Mouse (Mus musculus) monocyte, adult 5-6 weeks (primary cell): ENCODE results near the gene A630095N17Rik. TPM values are rescaled to one million over a fixed set of nuclear protein-coding genes. Genes with fewer than 3 reads are reported as not detected.

ENCODE experiments used
- ATAC-seq: fragments of 153-309, 156-312 bp; replicated peaks from 2 replicates; pipeline ENCODE4 v1.8.0; 2017; ENCODE audit warnings: mild to moderate bottlenecking; ENCODE audit not compliant: low TSS enrichment, insufficient number of reproducible peaks, severe bottlenecking, poor library complexity, low FRiP score
- total RNA-seq: library from RNA; stranded (forward); fragments of 200-1000, 200-491, 200-594 nt; gene quantifications from 3 replicates; pipeline ENCODE4 v1.2.3, GENCODE M21; 2017

Gene A630095N17Rik
- total RNA-seq, 1 experiment from 2014 or later: not detected

DNA sequence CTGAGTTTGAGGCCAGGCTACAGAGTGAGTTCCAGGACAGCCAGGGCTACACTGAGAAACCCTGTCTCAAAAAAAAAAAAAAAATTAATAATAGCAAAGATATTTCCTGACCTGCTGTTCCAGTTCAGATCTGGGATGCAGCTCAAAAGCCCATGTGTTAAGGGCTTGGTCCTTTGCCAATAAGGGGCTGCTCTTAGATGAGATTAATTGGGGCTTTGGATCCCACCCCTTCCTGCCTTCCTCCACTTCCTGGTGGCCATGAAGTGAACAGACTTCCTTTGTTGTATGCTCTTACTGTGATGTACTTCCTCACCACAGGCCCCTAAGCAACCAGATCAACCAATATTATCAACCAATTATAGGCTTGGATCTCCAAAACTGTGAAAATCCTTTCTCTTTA lies 44.8 kb downstream of the A630095N17Rik start:
- no peak for ATAC-seq

DNA sequence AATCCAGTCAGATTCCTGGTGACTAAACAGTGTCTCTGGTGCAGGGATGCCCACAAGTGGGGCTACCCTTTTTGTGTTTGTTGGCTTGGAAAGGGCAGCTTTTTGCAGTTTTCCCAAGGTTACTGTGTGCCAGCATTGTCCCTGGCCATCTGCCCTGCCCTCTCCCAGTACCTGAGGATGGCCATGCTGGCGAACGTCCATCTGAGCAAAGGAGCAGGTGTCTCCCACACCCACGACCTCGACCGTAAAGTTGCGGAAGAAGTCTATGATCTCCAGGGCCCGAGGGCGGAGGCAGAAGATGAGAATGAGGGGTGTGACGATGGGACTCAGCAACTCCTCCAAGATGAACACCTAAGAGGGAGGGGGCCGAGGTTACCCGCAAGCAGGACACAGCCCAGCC lies 46.4 kb downstream of the A630095N17Rik start:
- ATAC-seq: no peak

DNA sequence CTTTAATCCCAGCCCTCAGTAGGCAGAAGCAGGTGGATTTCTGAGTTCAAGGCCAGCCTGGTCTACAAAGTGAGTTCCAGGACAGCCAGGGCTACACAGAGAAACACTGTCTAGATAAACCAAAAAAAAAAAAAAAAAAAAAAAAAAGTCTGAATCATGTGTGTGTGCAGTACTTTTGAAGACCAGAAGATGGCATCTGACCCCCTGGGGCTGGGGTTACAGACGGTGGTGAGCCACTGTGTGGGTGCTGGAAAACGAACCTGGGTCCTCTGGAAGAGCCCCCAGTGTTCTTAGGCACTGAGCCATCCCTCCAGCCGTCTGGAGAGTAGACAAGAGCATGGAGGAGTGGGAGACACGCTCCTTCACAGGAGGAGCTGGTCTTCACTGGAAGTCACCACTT lies 49.7 kb downstream of the A630095N17Rik start:
- ATAC-seq: no peak

DNA sequence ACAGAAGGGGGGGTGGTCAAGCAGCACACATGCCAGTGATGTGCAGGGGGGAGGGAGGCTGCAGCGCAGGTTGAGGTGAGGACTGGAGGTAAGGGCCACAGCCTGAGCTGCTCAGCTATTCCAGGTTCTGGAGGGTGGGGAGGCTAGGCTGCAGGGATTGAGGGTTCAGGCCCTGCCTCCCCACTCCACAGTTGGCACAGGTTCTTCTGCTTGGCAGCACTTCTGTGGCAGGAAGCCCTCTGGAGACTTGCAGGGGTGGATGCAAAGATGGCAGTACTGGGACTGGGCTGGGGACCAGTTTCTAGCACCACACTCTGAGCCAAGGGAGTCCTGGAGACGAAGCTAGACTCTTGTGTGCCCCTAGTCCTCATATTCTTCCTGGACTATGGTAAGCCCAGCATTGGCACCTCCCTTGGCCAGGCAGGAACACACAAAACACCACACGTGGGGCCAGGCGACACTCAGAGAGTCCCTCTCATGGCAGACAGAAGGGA lies 50.5 kb downstream of the A630095N17Rik start:
- no peak for ATAC-seq

DNA sequence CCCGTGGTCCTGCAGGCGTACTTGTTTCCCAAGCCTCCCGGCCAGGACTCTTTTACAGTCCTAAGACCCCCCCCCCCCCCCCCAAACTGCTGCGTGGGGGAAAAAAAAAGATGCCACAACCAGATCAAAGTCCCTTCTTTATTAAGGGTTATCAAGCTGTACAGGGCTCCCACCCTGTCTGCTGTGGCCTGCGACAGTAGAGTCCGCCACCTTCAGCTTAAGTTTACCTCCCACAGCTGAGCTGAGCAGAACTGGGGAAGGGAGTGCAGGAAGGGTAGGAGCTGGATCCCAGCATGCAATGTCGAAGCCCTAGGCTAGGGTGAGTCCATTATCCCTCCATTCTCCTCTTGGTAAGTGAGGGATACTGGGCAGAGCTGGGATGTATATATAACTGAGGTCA lies 51.2 kb downstream of the A630095N17Rik start:
- ATAC-seq: no peak

DNA sequence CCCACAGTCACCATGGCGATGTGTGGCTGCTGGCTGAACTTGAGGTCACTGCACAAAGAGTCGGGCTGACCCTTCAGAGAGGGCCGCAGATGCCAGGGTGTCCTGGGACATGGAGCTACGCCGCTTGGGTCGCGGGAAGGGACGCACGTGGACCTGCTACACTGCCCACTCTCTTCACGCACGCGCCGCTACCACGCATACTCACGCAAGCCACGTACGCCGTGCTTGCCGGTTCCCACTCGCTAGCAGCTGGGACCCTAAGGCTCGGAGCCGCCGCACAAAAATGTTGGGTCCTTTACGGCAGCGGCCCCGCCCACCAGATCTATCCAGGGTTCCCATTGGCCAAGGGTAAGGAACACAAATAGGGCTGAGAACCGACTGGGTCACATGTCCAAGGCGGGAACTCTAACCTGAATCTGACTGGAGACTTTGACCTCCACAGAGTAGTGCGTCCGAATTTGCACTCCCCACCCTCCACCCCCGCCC lies 51.8 kb downstream of the A630095N17Rik start, which contains the start of gene Abcb6:
TSS of gene Abcb6 (minus strand) at position 288 of the 486 bp plus-strand sequence.
- ATAC-seq: peak; percentile 87

DNA sequence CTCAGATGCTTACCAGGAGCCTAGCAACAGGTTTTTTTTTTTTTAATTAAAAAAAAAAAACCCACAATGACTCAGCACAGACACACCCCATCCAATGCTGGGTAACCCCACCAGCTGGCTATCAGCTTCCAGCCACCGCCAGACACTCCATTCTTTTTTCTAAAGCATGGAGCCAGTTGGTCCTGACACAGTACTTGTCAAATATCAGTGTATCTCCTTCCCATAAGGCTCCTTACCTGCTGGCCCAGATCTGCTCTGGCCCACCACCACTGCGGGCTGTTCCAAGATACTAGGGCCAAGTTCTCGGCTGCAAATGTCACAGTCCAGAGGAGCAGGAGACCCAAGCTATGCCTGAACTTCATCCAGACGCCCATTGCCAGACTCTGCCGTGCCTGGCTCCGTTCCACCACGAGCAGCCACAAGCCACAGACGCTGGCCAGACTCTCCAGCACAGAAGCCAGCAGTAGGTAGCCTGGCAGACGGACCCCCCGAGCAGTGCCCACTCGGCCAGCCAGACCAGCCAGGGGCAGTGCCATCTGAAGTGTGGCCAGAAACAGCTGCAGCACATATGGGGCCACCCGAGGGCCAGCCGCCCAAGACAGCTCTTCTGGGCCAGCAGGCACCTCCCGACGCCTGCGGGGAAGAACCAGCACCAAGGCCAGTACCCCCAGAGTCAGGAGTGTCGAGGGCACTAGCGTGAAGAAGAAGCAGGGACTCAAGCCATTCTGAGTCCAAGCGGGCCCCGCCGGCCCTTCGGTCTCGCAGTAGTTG lies 52.4 kb downstream of the A630095N17Rik start:
- ATAC-seq: peak; percentile 27

Other genes with a start within 250 kb of the A630095N17Rik start
- 4.9 to 13.4 TPM (median 7.4 TPM) in 3 replicates for gene Nhej1, start 106.9 kb downstream of the A630095N17Rik start, total RNA-seq
- not detected in 3 replicates for gene Slc23a3, start 98.2 kb downstream of the A630095N17Rik start, total RNA-seq
- 82.6 to 107 TPM (median 99.6 TPM) in 3 replicates for gene Cnppd1, start 89.4 kb downstream of the A630095N17Rik start, total RNA-seq
- gene Retreg2, start 89.3 kb downstream of the A630095N17Rik start, total RNA-seq: 24.7 to 70.3 TPM (median 47.7 TPM) in 3 replicates
- gene Zfand2b, start 63.5 kb downstream of the A630095N17Rik start, total RNA-seq: 40.9 to 48.3 TPM (median 44.9 TPM) in 3 replicates
- gene Abcb6, start 51.7 kb downstream of the A630095N17Rik start, total RNA-seq: 0.96 to 3.0 TPM (median 1.8 TPM) in 3 replicates
- gene Ankzf1, start 40.0 kb downstream of the A630095N17Rik start, total RNA-seq: 23.7 to 43.4 TPM (median 31.6 TPM) in 3 replicates
- gene Atg9a, start 39.9 kb downstream of the A630095N17Rik start, total RNA-seq: 14.6 to 21.0 TPM (median 20.4 TPM) in 3 replicates
- 9.2 to 12.8 TPM (median 9.2 TPM) in 3 replicates for gene Glb1l, start 21.3 kb downstream of the A630095N17Rik start, total RNA-seq
- 35.5 to 62.5 TPM (median 42.0 TPM) in 3 replicates for gene Stk16, start 21.3 kb downstream of the A630095N17Rik start, total RNA-seq
- 55.7 to 63.9 TPM (median 58.5 TPM) in 3 replicates for gene Tuba4a, start 12.2 kb downstream of the A630095N17Rik start, total RNA-seq
- 22.6 to 64.3 TPM (median 30.7 TPM) in 3 replicates for gene Dnajb2, start 4.3 kb upstream of the A630095N17Rik start, total RNA-seq
- not detected in 3 replicates for gene Ptprn, start 32.4 kb upstream of the A630095N17Rik start, total RNA-seq
- not detected in 3 replicates for gene Resp18, start 46.3 kb upstream of the A630095N17Rik start, total RNA-seq
- 24.0 to 37.3 TPM (median 32.1 TPM) in 3 replicates for gene Dnpep, start 85.9 kb upstream of the A630095N17Rik start, total RNA-seq
- gene Des, start 128.2 kb upstream of the A630095N17Rik start, total RNA-seq: not detected in 3 replicates
- gene Speg, start 143.2 kb upstream of the A630095N17Rik start, total RNA-seq: 0.49 TPM in 1 of 3 replicates, not detected in the others
- 39.2 to 56.0 TPM (median 55.4 TPM) in 3 replicates for gene Gmppa, start 203.8 kb upstream of the A630095N17Rik start, total RNA-seq
- gene Asic4, start 218.3 kb upstream of the A630095N17Rik start, total RNA-seq: not detected in 3 replicates
- 3.6 to 11.4 TPM (median 4.3 TPM) in 3 replicates for gene Chpf, start 247.2 kb upstream of the A630095N17Rik start, total RNA-seq
- 0.21 to 3.7 TPM (median 0.86 TPM) in 3 replicates for gene Tmem198, start 247.4 kb upstream of the A630095N17Rik start, total RNA-seq